Mouse (Mus musculus): ENCODE measurements at regions not wholly inside any gene's neighbourhood (a gene's known extent, or its start where the extent isn't known, plus 50 kb on each side); places are given as distances from the start of the nearest gene placed in this dataset.

DNA sequence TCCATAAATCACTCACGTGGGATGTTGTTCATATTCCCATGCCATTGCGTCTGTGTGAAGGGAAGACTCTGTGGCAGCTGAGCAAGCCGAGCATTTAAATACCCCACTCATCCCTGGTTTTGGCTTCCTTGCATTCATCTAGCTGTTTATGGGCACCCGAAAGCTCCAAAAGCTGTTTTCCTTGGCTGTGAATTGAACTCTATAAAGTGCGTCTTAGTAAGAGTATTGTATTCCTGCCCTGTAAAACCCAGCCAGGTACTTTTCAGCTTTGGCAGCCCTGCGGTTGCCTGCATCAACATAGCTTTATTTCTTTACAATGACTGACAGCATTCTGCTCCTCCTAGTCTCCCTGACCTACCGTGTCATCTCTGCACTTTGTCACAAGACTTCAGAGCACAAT lies 196.8 kb upstream of the Pitx2 start:
- TF ChIP-seq POLR2A (IDR thresholded peaks at IDR 0.05; ENCODE audit: extremely low read depth, insufficient read depth, low read length) = no peak
- TF ChIP-seq CTCF (IDR thresholded peaks at IDR 0.05; ENCODE audit: low read depth, low read length) = no peak
